Mouse (Mus musculus): Measurements from ENCODE around the gene Zfp810.

- no peak for TF ChIP-seq POLR2A (IDR thresholded peaks at IDR 0.05; ENCODE audit: insufficient read depth, low read length)
- no peak for TF ChIP-seq CTCF (IDR thresholded peaks at IDR 0.05; ENCODE audit: low read depth, low read length)
These were observed 6.6 kb upstream of the Zfp810 start for GRCm38 (mm10) chr9:22314066-22314465.
